Mouse (Mus musculus): ENCODE measurements around the gene Fn1.

- TF ChIP-seq CTCF (IDR thresholded peaks at IDR 0.05; ENCODE audit: low read depth) (no peak), EP300 (optimal IDR thresholded peaks at IDR 0.05) (no peak)
Observed at GRCm38 (mm10) chr1:71691472-71692277, 38.7 kb upstream of the Fn1 start.
